Mouse (Mus musculus) spleen, adult 12 weeks (tissue): ENCODE results near the gene Baz2b.

Experiments
- DNase-seq: peaks from one replicate; pipeline ENCODE4 v3.0.0; 2022; ENCODE audit warnings: low spot score

The Baz2b gene

GRCm38 (mm10) chr2:60050667-60051460 lies 158.8 kb downstream of the Baz2b start:
- DNase-seq = no peak

- DNase-seq = no peak
Observed at GRCm38 (mm10) chr2:60049889-60050288, 159.8 kb downstream of the Baz2b start.

GRCm38 (mm10) chr2:60049351-60049750 lies 160.3 kb downstream of the Baz2b start:
- DNase-seq = no peak

- no peak for DNase-seq
Observed at GRCm38 (mm10) chr2:60045995-60046394, 163.6 kb downstream of the Baz2b start.

- no peak for DNase-seq
Observed at GRCm38 (mm10) chr2:60044988-60045387, 164.7 kb downstream of the Baz2b start.

DNA sequence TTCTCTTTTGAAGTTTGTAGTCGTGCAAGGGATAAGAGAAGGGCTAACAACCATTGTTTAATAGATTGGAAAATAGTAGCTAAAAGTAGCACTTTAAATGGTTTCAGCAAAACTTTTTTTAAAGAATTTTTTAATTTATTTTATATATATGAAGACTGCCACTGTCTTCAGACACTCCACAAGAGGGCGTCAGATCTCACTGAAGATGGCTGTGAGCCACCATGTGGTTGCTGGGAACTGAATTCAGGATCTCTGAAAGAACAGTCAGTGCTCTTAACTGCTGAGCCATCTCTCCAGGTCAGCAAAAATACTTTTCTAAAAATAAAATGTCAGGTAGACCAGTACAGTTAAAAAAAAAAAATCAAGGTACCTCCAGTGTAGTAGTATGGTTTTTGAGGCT lies 165.1 kb downstream of the Baz2b start:
- DNase-seq = no peak

DNA sequence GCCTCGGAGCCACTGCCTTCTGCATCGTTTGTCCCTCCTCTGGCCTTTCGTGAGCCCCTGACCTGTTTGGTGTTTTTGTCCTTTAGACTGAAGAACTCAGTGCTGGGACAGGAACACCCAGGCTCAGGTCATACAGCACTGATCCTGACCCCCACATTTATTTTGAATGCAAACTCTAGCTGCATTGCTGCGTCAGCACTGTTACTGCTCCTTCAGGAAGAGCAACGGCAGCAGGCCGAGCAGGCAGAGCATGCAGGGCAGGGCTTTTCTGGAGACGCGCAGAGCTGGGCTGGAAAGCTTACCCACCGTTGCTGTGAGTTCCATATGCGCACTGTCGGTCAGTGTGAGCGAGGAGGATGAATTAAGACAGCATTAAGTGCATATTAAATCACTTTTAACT lies 166.9 kb downstream of the Baz2b start:
- no peak for DNase-seq

DNA sequence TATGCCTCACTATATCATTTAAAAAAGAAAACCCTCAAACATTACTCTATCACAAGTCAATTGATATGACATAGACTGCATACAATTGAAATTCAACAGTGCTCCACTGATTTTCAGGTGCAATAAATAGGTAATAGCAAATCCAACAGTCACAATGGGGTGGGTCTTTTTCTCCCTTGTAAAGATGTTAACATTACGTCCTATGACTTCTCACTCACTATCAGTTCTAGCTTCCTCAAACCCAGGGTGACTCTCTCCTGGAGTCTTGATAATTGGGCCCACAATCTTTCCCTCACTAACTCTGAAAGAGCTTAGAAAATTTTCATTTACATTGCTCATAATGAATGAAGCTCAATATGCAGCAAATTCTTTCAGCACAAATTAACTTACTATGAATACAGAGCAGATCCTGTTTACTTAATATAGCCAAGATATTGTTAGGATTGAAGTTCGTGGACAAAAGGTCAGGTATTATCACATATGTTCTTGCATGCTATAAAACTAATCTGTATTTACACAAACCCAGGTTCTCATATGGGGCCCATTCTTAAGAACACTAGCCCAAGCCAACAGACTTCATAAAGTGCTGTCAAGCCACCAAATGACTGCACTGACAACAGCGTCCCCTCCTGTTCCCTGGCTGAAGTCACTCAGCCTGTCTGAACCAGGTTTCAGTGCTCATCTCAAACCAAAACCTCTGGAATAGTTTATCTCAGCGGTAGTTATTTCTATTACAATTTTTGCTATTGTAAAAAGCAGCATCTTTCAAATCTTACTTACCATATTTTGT lies 168.0 kb downstream of the Baz2b start:
- no peak for DNase-seq

- no peak for DNase-seq
Observed at GRCm38 (mm10) chr2:60040162-60040561, 169.5 kb downstream of the Baz2b start.

DNA sequence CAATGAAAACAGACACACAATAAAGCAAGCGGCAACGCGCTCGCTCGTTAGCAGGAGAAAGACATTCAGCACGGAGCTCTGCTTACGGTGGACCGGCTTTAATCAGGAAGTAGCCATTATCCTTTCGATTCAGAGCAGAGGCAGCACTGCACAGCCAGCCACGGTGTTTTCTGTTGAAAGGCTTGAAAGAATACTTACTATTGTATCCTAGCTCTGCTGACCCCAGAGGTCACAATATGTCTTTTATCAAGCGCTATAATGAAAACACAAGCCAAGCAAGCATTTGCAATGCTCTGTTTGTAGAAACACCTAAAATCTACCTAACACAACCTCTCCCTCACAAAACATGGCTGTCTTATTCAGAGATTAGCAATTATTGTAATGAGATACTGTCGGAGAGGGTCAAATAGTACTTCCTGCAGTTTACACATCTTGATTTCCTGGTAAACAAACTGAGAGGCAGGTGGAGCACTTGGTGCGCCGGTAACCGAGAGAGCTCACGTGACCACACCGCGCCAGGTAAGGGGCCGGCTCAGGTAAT lies 172.6 kb downstream of the Baz2b start:
- peak; percentile 15 for DNase-seq

DNA sequence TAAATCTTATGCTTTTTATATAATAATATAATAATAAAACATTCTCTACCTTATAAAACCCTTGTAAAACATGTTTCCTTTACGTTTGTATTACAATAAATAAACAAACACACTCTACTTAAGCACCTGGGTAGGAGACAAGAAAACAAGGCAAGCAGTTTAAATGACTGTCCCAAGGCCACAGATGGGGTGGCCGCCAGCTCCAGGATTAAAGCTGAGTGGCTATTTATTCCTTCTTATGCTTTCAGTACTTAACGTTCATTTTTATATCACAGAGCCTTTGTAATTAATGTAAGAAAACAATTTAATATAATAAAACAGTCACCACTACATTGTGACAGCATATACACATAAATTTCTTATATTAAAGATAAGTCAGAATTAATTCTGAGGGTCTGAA lies 173.3 kb downstream of the Baz2b start:
- DNase-seq = no peak

- no peak for DNase-seq
Observed at GRCm38 (mm10) chr2:60030991-60031390, 178.6 kb downstream of the Baz2b start.

- DNase-seq = no peak
Observed at GRCm38 (mm10) chr2:60029020-60029419, 180.6 kb downstream of the Baz2b start.

- DNase-seq = no peak
Observed at GRCm38 (mm10) chr2:60027166-60027565, 182.5 kb downstream of the Baz2b start.

DNA sequence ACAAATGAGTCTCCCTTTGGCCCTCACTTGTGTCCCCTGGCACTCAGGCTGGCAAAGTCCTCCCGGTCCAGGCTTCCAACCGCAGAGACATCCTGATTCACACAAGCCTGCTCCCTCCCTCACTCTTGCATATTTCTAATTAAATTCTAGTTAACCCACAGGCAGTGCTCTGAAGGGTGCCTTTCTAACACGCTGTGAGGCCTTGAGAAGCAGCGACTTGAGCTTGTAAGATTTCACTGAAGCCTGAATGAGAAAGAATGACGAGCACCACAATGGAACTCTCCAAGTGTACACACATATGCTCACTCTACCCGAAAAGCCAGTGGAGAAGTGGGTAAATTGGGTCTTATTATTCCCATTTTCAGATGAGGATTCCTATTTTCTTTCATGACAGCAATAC lies 183.1 kb downstream of the Baz2b start:
- no peak for DNase-seq

DNA sequence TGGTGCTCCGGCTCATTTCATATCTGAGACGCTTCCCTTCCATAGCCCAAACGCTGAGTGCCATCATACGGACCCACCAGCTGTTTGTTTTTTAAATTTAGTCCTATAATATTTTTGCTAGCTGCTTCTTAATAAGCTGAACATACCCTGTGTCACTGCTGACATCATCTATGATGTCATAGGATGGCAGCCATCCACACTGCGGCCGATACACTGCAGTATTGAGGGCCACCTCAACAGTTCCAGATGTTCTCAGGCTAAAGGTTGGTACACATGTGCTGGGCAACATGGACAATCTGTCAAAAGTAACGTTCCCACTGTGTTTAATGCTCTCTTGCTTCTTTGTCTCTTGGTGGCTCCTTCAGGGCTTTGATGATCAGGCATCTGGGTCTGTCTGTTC lies 185.9 kb downstream of the Baz2b start:
- DNase-seq = no peak

- no peak for DNase-seq
Observed at GRCm38 (mm10) chr2:60021556-60021955, 188.1 kb downstream of the Baz2b start.

GRCm38 (mm10) chr2:60021138-60021537 lies 188.5 kb downstream of the Baz2b start:
- no peak for DNase-seq

- no peak for DNase-seq
Observed at GRCm38 (mm10) chr2:60019546-60020250, 189.9 kb downstream of the Baz2b start.

DNA sequence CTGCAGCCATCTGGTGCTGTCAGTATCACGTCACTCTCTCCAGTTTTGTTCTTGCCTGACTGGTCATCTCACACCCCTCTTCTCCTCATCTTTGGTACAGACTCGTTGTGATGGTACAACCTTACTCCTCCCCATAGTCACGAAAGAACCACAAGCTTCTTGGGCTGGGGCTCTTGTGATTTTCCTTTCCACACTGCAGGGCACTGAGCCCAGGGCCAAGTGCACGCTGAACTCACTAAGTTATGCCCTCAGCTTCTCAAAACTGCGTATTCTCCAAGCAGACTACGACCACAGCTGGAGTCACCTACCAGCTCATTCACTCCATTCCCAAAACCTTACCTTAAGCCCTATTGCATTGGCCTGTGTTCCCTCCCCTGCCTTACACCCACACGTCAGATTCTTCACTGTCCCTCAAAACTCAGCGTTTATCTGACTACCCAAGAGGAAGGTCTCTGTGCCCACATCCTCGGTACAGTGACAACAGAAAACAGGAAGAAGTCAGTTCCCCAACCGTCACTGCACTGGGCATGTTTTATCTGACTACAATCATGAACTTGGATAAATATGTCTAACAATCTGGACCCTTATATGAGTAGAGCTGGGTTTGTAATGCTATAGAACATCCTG lies 190.7 kb downstream of the Baz2b start:
- peak; percentile 28 for DNase-seq

DNA sequence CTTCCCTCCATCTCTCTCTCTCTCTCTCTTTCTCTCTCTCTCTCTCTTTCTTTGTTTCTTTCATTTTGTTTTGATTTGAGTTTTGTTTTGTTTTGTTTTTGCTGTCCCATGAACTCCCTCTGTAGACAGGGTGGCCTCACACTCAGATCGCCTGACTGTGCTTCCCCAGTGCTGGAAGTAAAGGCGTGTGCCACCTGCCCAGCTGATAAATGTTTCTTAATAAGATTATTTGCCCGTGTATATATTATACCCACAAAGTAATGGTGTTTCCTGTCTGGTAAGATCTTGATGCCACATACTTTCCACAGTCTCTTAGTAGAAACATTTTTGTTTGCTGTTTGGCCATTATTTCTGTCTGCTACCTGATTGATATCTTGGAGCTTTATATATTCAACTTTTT lies 198.1 kb downstream of the Baz2b start:
- no peak for DNase-seq

GRCm38 (mm10) chr2:60003665-60004045 lies 206.0 kb downstream of the Baz2b start:
- DNase-seq = no peak
